Mouse (Mus musculus): ENCODE data around the gene Lrrc26.

Lrrc26 gene

GRCm38 (mm10) chr2:25287927-25288649, 1.6 kb upstream of the Lrrc26 start, which contains the start of gene Tmem210:
Gene Tmem210, plus strand, starts transcription at chr2:25288145.
- no peak for TF ChIP-seq GATA4 (IDR thresholded peaks at IDR 0.05; ENCODE audit: insufficient replicate concordance, low read length)

GRCm38 (mm10) chr2:25288734-25289345, 875 bp upstream of the Lrrc26 start:
- no peak for TF ChIP-seq GATA4 (IDR thresholded peaks at IDR 0.05; ENCODE audit: insufficient replicate concordance, low read length)

GRCm38 (mm10) chr2:25290101-25290815, 543 bp downstream of the Lrrc26 start:
- TF ChIP-seq GATA4 (IDR thresholded peaks at IDR 0.05; ENCODE audit: insufficient replicate concordance, low read length) = no peak

- no peak for TF ChIP-seq GATA4 (IDR thresholded peaks at IDR 0.05; ENCODE audit: insufficient replicate concordance, low read length)
Observed at GRCm38 (mm10) chr2:25290816-25291130, 1.1 kb downstream of the Lrrc26 start.

- TF ChIP-seq GATA4 (IDR thresholded peaks at IDR 0.05; ENCODE audit: insufficient replicate concordance, low read length) = no peak
Observed at GRCm38 (mm10) chr2:25291184-25292053, 1.7 kb downstream of the Lrrc26 start.

- TF ChIP-seq GATA4 (IDR thresholded peaks at IDR 0.05; ENCODE audit: insufficient replicate concordance, low read length) = no peak
Observed at GRCm38 (mm10) chr2:25292054-25292544, 2.4 kb downstream of the Lrrc26 start.

- TF ChIP-seq GATA4 (IDR thresholded peaks at IDR 0.05; ENCODE audit: insufficient replicate concordance, low read length) = no peak
Observed at GRCm38 (mm10) chr2:25292856-25293255, 3.1 kb downstream of the Lrrc26 start.

- no peak for TF ChIP-seq GATA4 (IDR thresholded peaks at IDR 0.05; ENCODE audit: insufficient replicate concordance, low read length)
Observed at GRCm38 (mm10) chr2:25293706-25294105, 4.0 kb downstream of the Lrrc26 start.

- no peak for TF ChIP-seq GATA4 (IDR thresholded peaks at IDR 0.05; ENCODE audit: insufficient replicate concordance, low read length)
Observed at GRCm38 (mm10) chr2:25297093-25297492, 7.4 kb downstream of the Lrrc26 start.

GRCm38 (mm10) chr2:25298046-25298445, 8.3 kb downstream of the Lrrc26 start:
- TF ChIP-seq GATA4 (IDR thresholded peaks at IDR 0.05; ENCODE audit: insufficient replicate concordance, low read length) = no peak

GRCm38 (mm10) chr2:25303452-25303851, 13.7 kb downstream of the Lrrc26 start:
- TF ChIP-seq GATA4 (IDR thresholded peaks at IDR 0.05; ENCODE audit: insufficient replicate concordance, low read length) = no peak

- TF ChIP-seq GATA4 (IDR thresholded peaks at IDR 0.05; ENCODE audit: insufficient replicate concordance, low read length) = no peak
Observed at GRCm38 (mm10) chr2:25303931-25304656, 14.4 kb downstream of the Lrrc26 start.

- no peak for TF ChIP-seq GATA4 (IDR thresholded peaks at IDR 0.05; ENCODE audit: insufficient replicate concordance, low read length)
Observed at GRCm38 (mm10) chr2:25304657-25305541, 15.2 kb downstream of the Lrrc26 start.
